23 mouse cellular contexts compared by ENCODE assay signal in the genomic region with DNA sequence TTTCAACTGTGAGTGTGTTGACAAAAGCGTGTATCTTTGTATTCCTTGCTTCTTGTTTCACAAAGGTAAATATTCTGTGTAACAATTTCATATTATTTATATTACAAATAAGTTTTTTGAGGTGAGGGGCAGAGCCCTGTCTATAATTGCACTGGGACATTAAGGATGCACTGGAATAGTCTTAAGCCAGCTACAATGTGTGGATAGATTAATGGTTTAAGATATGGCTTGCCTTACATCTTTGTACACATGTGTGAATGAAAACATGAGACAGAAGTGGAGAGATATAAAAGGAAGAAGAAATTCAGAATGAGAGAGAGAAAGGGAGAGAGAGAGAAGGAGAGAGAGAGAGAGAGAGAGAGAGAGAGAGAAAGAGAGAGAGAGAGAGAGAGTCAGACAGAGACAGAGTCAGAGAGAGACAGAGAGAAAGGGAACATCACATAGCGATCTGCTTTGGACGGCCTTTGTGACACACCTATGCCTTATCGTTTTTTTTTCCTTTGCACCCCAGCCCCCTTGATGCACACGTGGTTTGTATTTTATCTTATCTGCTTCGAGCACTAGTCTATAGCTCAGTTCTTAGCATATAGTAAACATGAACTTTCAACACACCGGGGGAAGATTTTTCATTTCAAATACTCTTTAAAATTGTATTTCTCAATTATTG.
DNase-seq lines count a peak whose midpoint lies in the region; ATAC-seq lines count a peak whose summit lies in the region.
"Had no signal": no experiment of that assay in that cellular context is flagged by ENCODE, and none has a peak within 500 bp of the region (broad histone marks: within the 10 kb centered on the region; RNA-seq: fewer than 3 reads in every experiment).

No protein-coding gene starts in this region.

- H3K4me1 ChIP-seq in heart, embryonic 11.5 days (ENCODE audit: control insufficient read depth, insufficient read depth, low read length): no peaks in the 10 kb centered on the region
- peaks cover 22% of the 10 kb centered on the region for H3K4me1 ChIP-seq in liver, embryonic 12.5 days
- H3K4me1 ChIP-seq in limb, embryonic 10.5 days: no peaks in the 10 kb centered on the region
- H3K4me1 ChIP-seq: embryonic facial prominence, embryonic 13.5 days; hindbrain, embryonic 10.5 days; limb, embryonic 15.5 days had no signal

- H3K9ac ChIP-seq in heart, embryonic 11.5 days (ENCODE audit: low read depth, low read length): no peak overlapping the region
- H3K9ac ChIP-seq in liver, embryonic 12.5 days: no peak overlapping the region
- H3K9ac ChIP-seq: embryonic facial prominence, embryonic 13.5 days; forebrain, postnatal 0 days; limb, embryonic 15.5 days had no signal

- no peak overlapping the region for H3K4me2 ChIP-seq in heart, embryonic 11.5 days
- peak overlapping the region; percentile 40 for H3K4me2 ChIP-seq in liver, embryonic 12.5 days
- H3K4me2 ChIP-seq: embryonic facial prominence, embryonic 13.5 days; limb, embryonic 15.5 days had no signal

- no peak overlapping the region for H3K27ac ChIP-seq in heart, embryonic 11.5 days (ENCODE audit: low read depth, low read length)
- H3K27ac ChIP-seq in liver, embryonic 12.5 days: peak overlapping the region; percentile 77
- H3K27ac ChIP-seq in limb, embryonic 10.5 days: no peak overlapping the region
- H3K27ac ChIP-seq: embryonic facial prominence, embryonic 13.5 days; hindbrain, embryonic 10.5 days; hindbrain, postnatal 0 days; kidney, postnatal 0 days; left cerebral cortex, adult 2 months; limb, embryonic 15.5 days had no signal

- 53% methylated on average over 7 of the region's 7 CpGs for WGBS in heart, embryonic 11.5 days (ENCODE audit: insufficient replicate concordance)
- WGBS in liver, embryonic 12.5 days (ENCODE audit: insufficient replicate concordance): 36% methylated on average over 7 of the region's 7 CpGs
- 80% methylated on average over 7 of the region's 7 CpGs for WGBS in limb, embryonic 10.5 days

- no peaks in the 10 kb centered on the region for H3K9me3 ChIP-seq in heart, embryonic 11.5 days (replicated peaks; ENCODE audit: control insufficient read depth, low read length)
- no peaks in the 10 kb centered on the region for H3K9me3 ChIP-seq in liver, embryonic 12.5 days (replicated peaks)
- H3K9me3 ChIP-seq in limb, embryonic 10.5 days (replicated peaks): no peaks in the 10 kb centered on the region
- H3K9me3 ChIP-seq: embryonic facial prominence, embryonic 13.5 days; hindbrain, embryonic 10.5 days; limb, embryonic 15.5 days had no signal

- H3K4me3 ChIP-seq in heart, embryonic 11.5 days (ENCODE audit: low read depth, low read length): no peak overlapping the region
- H3K4me3 ChIP-seq in liver, embryonic 12.5 days: no peak overlapping the region
- H3K4me3 ChIP-seq in limb, embryonic 10.5 days: no peak overlapping the region
- H3K4me3 ChIP-seq: embryonic facial prominence, embryonic 13.5 days; hindbrain, embryonic 10.5 days; left cerebral cortex, adult 2 months; limb, embryonic 15.5 days had no signal

- no peak for DNase-seq in heart, adult 8-10 months (ENCODE audit: low spot score)
- DNase-seq in limb, embryonic 10.5 days (ENCODE audit: low spot score): no peak
- DNase-seq in adrenal gland, postnatal 14 days: no peak
- DNase-seq in ovary, postnatal 14 days (ENCODE audit: low spot score): no peak
- DNase-seq: adrenal gland, postnatal 25 days; cerebellum, adult 18-20 months; cerebellum, postnatal 25 days; embryo, embryonic 11 days; forebrain, postnatal 0 days; kidney, adult 18-20 months; midbrain, embryonic 14.5 days; right cerebral cortex, postnatal 25 days; thymus, postnatal 36 days had no signal

- H3K27me3 ChIP-seq in heart, embryonic 11.5 days (ENCODE audit: control insufficient read depth, insufficient read depth, low read length): no peaks in the 10 kb centered on the region
- H3K27me3 ChIP-seq in liver, embryonic 12.5 days (replicated peaks): no peaks in the 10 kb centered on the region
- no peaks in the 10 kb centered on the region for H3K27me3 ChIP-seq in limb, embryonic 10.5 days (ENCODE audit: low read depth, poor library complexity, severe bottlenecking)
- H3K27me3 ChIP-seq: embryonic facial prominence, embryonic 13.5 days; limb, embryonic 15.5 days had no signal

- peak; percentile 88 for ATAC-seq in heart, embryonic 11.5 days (replicated peaks; ENCODE audit: insufficient number of reproducible peaks, low FRiP score, low TSS enrichment)
- peak; percentile 97 for ATAC-seq in erythroid progenitor cell, adult 5-6 weeks (replicated peaks; ENCODE audit: low FRiP score, poor library complexity, severe bottlenecking)
- peak; percentile 97 for ATAC-seq in liver, embryonic 12.5 days
- 0 out of 2 replicates have a peak, but pooled peaks have one; percentile 30 for ATAC-seq in megakaryocyte, adult 5-6 weeks (ENCODE audit: poor library complexity, severe bottlenecking)
- ATAC-seq: forebrain, postnatal 0 days; hindbrain, postnatal 0 days had no signal

- no peaks in the 10 kb centered on the region for H3K36me3 ChIP-seq in heart, embryonic 11.5 days (ENCODE audit: control insufficient read depth, insufficient read depth, low read length)
- H3K36me3 ChIP-seq in liver, embryonic 12.5 days: no peaks in the 10 kb centered on the region
- H3K36me3 ChIP-seq in limb, embryonic 10.5 days: no peaks in the 10 kb centered on the region
- H3K36me3 ChIP-seq: embryonic facial prominence, embryonic 13.5 days; hindbrain, embryonic 10.5 days; limb, embryonic 15.5 days had no signal

Comparison
In these comparisons a context has a peak if more than half of its experiments do, and no peak if none do; other contexts are left out.
1. ATAC-seq: peak in every context shown above with its lines; median percentile 97 in erythroid progenitor cell, adult 5-6 weeks; 97 in liver, embryonic 12.5 days; 88 in heart, embryonic 11.5 days; 30 in megakaryocyte, adult 5-6 weeks.